Mouse (Mus musculus): Measurements from ENCODE around the gene Ddx54.

DNA sequence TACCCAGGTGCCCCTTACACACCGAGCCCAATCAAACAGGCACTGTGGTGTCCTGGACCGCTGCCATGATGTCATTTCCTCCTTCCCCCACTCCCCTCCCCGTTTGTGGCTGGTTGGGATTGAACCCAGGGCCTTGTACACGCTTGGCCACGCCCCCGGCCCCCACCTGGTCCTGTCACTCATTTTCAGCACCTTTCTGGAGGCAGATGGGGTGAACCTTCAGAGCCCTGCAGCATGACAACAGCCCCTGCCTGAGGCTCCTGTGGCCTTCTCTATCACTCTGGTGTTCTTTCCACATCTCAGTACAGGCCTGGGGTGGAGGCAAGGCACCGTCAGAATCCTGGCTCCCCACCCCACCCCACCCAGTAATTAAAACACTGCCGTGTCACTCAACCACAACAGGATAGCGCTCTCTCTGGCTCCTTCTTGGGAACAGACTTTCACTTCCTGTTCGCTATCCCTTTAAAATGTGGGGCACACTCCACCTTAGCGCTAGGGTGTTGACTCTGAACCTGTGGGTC, 35.7 kb upstream of the Ddx54 start:
- TF ChIP-seq CTCF (IDR thresholded peaks at IDR 0.05; ENCODE audit: low read depth) (no peak), EP300 (IDR thresholded peaks at IDR 0.05; ENCODE audit: low read depth) (no peak)

Data from liver, embryonic 14.5 days (tissue).